Mouse (Mus musculus) kidney, postnatal 36 days (tissue): ENCODE results near the gene Ugt2b36.
"Not testable (repeated sequence)": the region's sequence is repeated elsewhere in the genome, so short reads cannot be mapped to it uniquely, and the experiment has no call there.

ENCODE experiments used
- DNase-seq, 2 experiments: peaks; one replicate each; pipeline ENCODE4 v3.0.0; 2021 to 2022; ENCODE audit warnings: mixed read lengths in 2 of 2

Gene Ugt2b36

GRCm38 (mm10) chr5:87092346-87093027, at the start of gene Ugt2b36:
TSS of gene Ugt2b36 (minus strand) at chr5:87092555.
- no peak for DNase-seq

DNA sequence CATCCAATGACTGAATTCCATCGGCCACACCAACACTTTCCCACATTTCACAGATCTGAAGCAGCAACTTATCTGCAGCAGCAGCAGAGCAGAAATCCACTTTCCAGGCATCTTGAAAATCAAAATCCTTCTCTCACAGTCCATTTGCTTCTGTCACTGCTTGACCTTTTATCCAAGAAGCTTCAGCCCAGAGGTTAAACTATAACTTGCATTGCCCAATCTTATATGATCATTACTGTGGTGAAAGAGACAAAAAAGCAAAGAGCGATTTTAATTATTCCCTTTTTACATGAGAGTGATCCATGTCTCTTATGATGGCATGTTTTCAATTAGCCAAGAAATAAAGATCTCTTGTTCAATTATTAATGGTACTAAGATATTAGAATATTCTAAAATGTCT, 47.8 kb upstream of the Ugt2b36 start, which contains the start of gene Ugt2b5:
Gene Ugt2b5, minus strand, starts transcription at position 123 of the 400 bp plus-strand sequence.
- peak in 1 of 2 experiments; percentile 12 for DNase-seq

DNA sequence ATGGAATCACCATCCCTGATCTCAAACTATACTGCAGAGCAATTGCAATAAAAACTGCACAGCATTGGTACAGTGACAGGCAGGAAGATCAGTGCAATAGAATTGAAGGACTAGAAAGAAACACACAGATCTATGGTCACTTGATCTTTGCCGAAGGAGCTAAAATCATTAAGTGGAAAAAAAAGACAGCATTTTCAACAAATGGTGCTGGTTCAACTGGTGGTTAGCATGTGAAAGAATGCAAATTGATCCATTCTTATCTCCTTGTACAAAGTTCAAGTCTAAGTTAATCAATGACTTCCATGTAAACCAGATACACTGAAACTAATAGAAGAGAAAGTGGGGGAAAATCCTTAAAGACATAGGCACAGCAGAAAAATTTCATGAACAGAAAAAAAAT, 11.3 kb upstream of the Ugt2b36 start:
- DNase-seq: not testable (repeated sequence)

DNA sequence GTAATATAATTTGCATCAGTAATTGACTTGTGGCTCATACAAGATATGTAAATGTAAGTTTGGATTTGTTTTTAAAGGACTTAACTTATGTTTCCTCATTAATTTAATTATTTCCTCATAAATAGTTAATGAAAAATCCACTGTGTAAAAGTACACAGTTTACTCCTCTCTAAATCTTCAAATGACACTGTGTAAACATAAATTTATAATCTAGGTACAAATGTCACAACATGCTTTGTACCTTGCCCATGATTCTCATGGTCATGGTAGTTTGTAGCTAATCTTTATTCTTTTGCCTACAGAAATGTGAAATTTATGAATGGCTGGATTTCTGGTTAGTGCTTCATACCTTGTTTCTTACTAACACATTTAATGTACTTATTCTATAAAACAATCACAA, 1.2 kb downstream of the Ugt2b36 start:
- no peak for DNase-seq

GRCm38 (mm10) chr5:87089264-87089663, 3.1 kb downstream of the Ugt2b36 start:
- DNase-seq: peak in 1 of 2 experiments; percentile 1

DNA sequence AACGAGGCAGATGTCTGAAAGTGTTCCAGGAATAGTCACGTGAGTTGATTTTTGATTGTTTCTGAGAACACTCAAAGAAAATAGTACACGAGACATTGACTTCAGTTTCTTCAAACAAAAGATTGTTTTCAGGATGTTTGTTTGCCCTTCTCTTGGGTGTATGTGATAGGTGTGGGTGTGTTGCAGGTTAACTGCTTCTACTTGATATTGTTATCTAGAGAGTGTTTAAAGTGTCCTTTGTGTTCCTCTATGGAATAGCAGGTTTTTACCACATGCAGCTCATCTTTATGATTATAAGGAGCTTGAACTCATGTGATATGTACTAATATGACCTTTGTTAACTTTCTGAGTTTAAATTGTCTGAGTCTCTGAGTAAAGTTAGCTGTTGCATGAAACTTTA, 6.1 kb downstream of the Ugt2b36 start:
- DNase-seq: no peak

GRCm38 (mm10) chr5:87030624-87031023, 61.7 kb downstream of the Ugt2b36 start:
- no peak for DNase-seq

- DNase-seq: no peak
Observed at GRCm38 (mm10) chr5:87027359-87027758, 65.0 kb downstream of the Ugt2b36 start.
